Comparison of ENCODE assay signal across 28 mouse cellular contexts in the genomic region with DNA sequence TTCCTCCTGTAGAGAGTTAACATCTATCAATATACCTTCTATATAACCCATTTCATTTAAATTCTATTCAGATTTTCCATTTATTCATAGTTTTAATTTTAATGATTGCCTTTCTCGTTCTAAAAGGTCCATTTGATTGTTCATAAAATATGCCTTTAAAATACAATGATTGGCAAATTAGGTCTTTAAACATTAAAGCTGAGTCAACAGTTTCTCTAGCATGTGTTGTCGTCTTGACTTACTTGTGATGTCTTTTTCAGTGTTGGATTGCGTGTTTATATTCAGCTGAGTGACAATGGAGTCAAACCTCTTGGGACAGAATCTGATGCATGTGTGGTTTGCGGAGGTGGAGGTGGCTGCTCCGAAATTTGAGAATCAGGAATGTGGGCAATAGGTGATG.
DNase-seq lines count a peak whose midpoint lies in the region; ATAC-seq lines count a peak whose summit lies in the region.
"Had no signal": no experiment of that assay in that cellular context is flagged by ENCODE, and none has a peak within 500 bp of the region (broad histone marks: within the 10 kb centered on the region; RNA-seq: fewer than 3 reads in every experiment).

No protein-coding gene starts in this region.

- no peak for DNase-seq in heart, embryonic 10.5 days (ENCODE audit: low spot score)
- DNase-seq in spleen, postnatal 4 days (ENCODE audit: low spot score in 2 of 2): no peak
- DNase-seq in thymus, postnatal 10 days (ENCODE audit: low spot score in 2 of 2): no peak
- DNase-seq in cerebellum, adult 11 months: no peak
- DNase-seq: adrenal gland, postnatal 25 days; cerebellum, adult 8-10 months; cerebellum, postnatal 36 days; gastrocnemius, postnatal 14 days; heart, adult 18-20 months; heart, postnatal 36 days; kidney, adult 2 months; kidney, postnatal 36 days; left cerebral cortex, postnatal 4 days; liver, postnatal 0 days; lung, postnatal 36 days; right cerebral cortex, postnatal 25 days; thymus, postnatal 4 days had no signal

- no peaks in the 10 kb centered on the region for H3K36me3 ChIP-seq in heart, embryonic 12.5 days
- no peaks in the 10 kb centered on the region for H3K36me3 ChIP-seq in heart, embryonic 10.5 days
- H3K36me3 ChIP-seq in embryonic facial prominence, embryonic 13.5 days: no peaks in the 10 kb centered on the region
- H3K36me3 ChIP-seq in limb, embryonic 12.5 days: no peaks in the 10 kb centered on the region
- H3K36me3 ChIP-seq: hindbrain, embryonic 12.5 days; intestine, embryonic 15.5 days; liver, embryonic 12.5 days; midbrain, embryonic 12.5 days; neural tube, embryonic 13.5 days had no signal

- WGBS in heart, embryonic 12.5 days: 77% methylated on average over 5 of the region's 5 CpGs
- 72% methylated on average over 5 of the region's 5 CpGs for WGBS in heart, embryonic 10.5 days
- WGBS in embryonic facial prominence, embryonic 13.5 days: 64% methylated on average over 5 of the region's 5 CpGs
- WGBS in limb, embryonic 12.5 days: 72% methylated on average over 5 of the region's 5 CpGs

- no peak overlapping the region for H3K4me3 ChIP-seq in heart, embryonic 12.5 days
- H3K4me3 ChIP-seq in heart, embryonic 10.5 days: no peak overlapping the region
- no peak overlapping the region for H3K4me3 ChIP-seq in embryonic facial prominence, embryonic 13.5 days
- no peak overlapping the region for H3K4me3 ChIP-seq in limb, embryonic 12.5 days (replicated peaks)
- H3K4me3 ChIP-seq: hindbrain, embryonic 12.5 days; intestine, embryonic 15.5 days; liver, embryonic 12.5 days; megakaryocyte, embryonic 14.5 days; midbrain, embryonic 12.5 days; neural tube, embryonic 13.5 days had no signal

- H3K9ac ChIP-seq in heart, embryonic 12.5 days: no peak overlapping the region
- H3K9ac ChIP-seq in embryonic facial prominence, embryonic 13.5 days: no peak overlapping the region
- H3K9ac ChIP-seq in limb, embryonic 12.5 days (replicated peaks): no peak overlapping the region
- H3K9ac ChIP-seq: hindbrain, embryonic 12.5 days; intestine, embryonic 15.5 days; liver, embryonic 12.5 days; liver, postnatal 0 days; midbrain, embryonic 12.5 days; neural tube, embryonic 13.5 days had no signal

- H3K4me2 ChIP-seq in heart, embryonic 12.5 days: no peak overlapping the region
- H3K4me2 ChIP-seq in embryonic facial prominence, embryonic 13.5 days: no peak overlapping the region
- H3K4me2 ChIP-seq in limb, embryonic 12.5 days: no peak overlapping the region
- H3K4me2 ChIP-seq: hindbrain, embryonic 12.5 days; intestine, embryonic 15.5 days; liver, embryonic 12.5 days; midbrain, embryonic 12.5 days; neural tube, embryonic 13.5 days had no signal

- 0 out of 2 replicates have a peak overlapping the region, but pooled peaks have one; percentile 9 for H3K27ac ChIP-seq in heart, embryonic 12.5 days (ENCODE audit: poor library complexity, severe bottlenecking)
- no peak overlapping the region for H3K27ac ChIP-seq in heart, embryonic 10.5 days
- H3K27ac ChIP-seq in embryonic facial prominence, embryonic 13.5 days: peak overlapping the region; percentile 91
- H3K27ac ChIP-seq in limb, embryonic 12.5 days: peak overlapping the region; percentile 94; the same call in 1 of the 2 replicates
- H3K27ac ChIP-seq: hindbrain, postnatal 0 days; intestine, embryonic 15.5 days; liver, embryonic 12.5 days; midbrain, embryonic 12.5 days; neural tube, embryonic 13.5 days had no signal

- H3K27me3 ChIP-seq in heart, embryonic 12.5 days (replicated peaks): no peaks in the 10 kb centered on the region
- no peaks in the 10 kb centered on the region for H3K27me3 ChIP-seq in heart, embryonic 10.5 days (ENCODE audit: insufficient read depth, poor library complexity, severe bottlenecking)
- no peaks in the 10 kb centered on the region for H3K27me3 ChIP-seq in embryonic facial prominence, embryonic 13.5 days
- no peaks in the 10 kb centered on the region for H3K27me3 ChIP-seq in limb, embryonic 12.5 days
- H3K27me3 ChIP-seq: hindbrain, embryonic 12.5 days; intestine, embryonic 15.5 days; liver, embryonic 12.5 days; midbrain, embryonic 12.5 days; neural tube, embryonic 13.5 days had no signal

- H3K4me1 ChIP-seq in heart, embryonic 12.5 days (replicated peaks): peaks cover 35% of the 10 kb centered on the region
- H3K4me1 ChIP-seq in heart, embryonic 10.5 days: peaks cover 37% of the 10 kb centered on the region
- peaks cover 58% of the 10 kb centered on the region for H3K4me1 ChIP-seq in embryonic facial prominence, embryonic 13.5 days
- peaks cover 66% of the 10 kb centered on the region for H3K4me1 ChIP-seq in limb, embryonic 12.5 days (replicated peaks)
- H3K4me1 ChIP-seq: midbrain, embryonic 12.5 days had no signal

- no peak for ATAC-seq in heart, embryonic 12.5 days (ENCODE audit: insufficient number of reproducible peaks, low FRiP score)
- no peak for ATAC-seq in embryonic facial prominence, embryonic 13.5 days (ENCODE audit: insufficient number of reproducible peaks, insufficient read depth, low FRiP score, low TSS enrichment, low read depth)
- no peak for ATAC-seq in limb, embryonic 12.5 days (ENCODE audit: insufficient number of reproducible peaks, insufficient read depth, low FRiP score, low TSS enrichment, low read depth)
- ATAC-seq: forebrain, embryonic 14.5 days; hindbrain, postnatal 0 days; intestine, embryonic 15.5 days; liver, embryonic 12.5 days; liver, postnatal 0 days had no signal

- no peaks in the 10 kb centered on the region for H3K9me3 ChIP-seq in heart, embryonic 12.5 days (replicated peaks)
- H3K9me3 ChIP-seq in heart, embryonic 10.5 days: no peaks in the 10 kb centered on the region
- H3K9me3 ChIP-seq in embryonic facial prominence, embryonic 13.5 days: no peaks in the 10 kb centered on the region
- H3K9me3 ChIP-seq in limb, embryonic 12.5 days: no peaks in the 10 kb centered on the region
- H3K9me3 ChIP-seq: hindbrain, embryonic 12.5 days; intestine, embryonic 15.5 days; liver, embryonic 12.5 days; midbrain, embryonic 12.5 days; neural tube, embryonic 13.5 days had no signal
